Mouse (Mus musculus): ENCODE data around the gene Il1rapl2. TPM values are rescaled to one million over a fixed set of nuclear protein-coding genes. Genes with fewer than 3 reads are reported as not detected.
A peak's percentile ranks its signal among the peaks of the same experiment; 100 is the strongest.
"Not testable (repeated sequence)": the region's sequence is repeated elsewhere in the genome, so short reads cannot be mapped to it uniquely, and the experiment has no call there.

Gene Il1rapl2
- polyA plus RNA-seq, 1 experiment from 2014 or later, result 2.7 TPM

GRCm38 (mm10) chrX:138348736-138349135 lies 778.3 kb downstream of the Il1rapl2 start:
- H3K36me3 ChIP-seq; H3K9ac ChIP-seq; H3K27ac ChIP-seq (replicated peaks); H3K27me3 ChIP-seq; H3K4me1 ChIP-seq (replicated peaks); H3K4me2 ChIP-seq; ATAC-seq (ENCODE audit: low read depth); H3K4me3 ChIP-seq; H3K9me3 ChIP-seq: not testable (repeated sequence)
- 73% methylated on average over 1 of the region's 1 CpGs for WGBS

GRCm38 (mm10) chrX:138433794-138434193 lies 863.4 kb downstream of the Il1rapl2 start:
- WGBS, result 64% methylated on average over 2 of the region's 2 CpGs
- no peaks in the 10 kb centered on the region for H3K36me3 ChIP-seq
- no peak overlapping the region for H3K4me3 ChIP-seq
- no peaks in the 10 kb centered on the region for H3K4me1 ChIP-seq (replicated peaks)
- no peaks in the 10 kb centered on the region for H3K9me3 ChIP-seq
- no peak for ATAC-seq (ENCODE audit: low read depth)
- no peak overlapping the region for H3K27ac ChIP-seq (replicated peaks)
- H3K9ac ChIP-seq, result no peak overlapping the region
- H3K4me2 ChIP-seq, result no peak overlapping the region
- H3K27me3 ChIP-seq, result no peaks in the 10 kb centered on the region

- H3K9ac ChIP-seq, result no peak overlapping the region
- no peak overlapping the region for H3K4me3 ChIP-seq
- WGBS, result 84% methylated on average over 3 of the region's 3 CpGs
- no peaks in the 10 kb centered on the region for H3K27me3 ChIP-seq
- no peak overlapping the region for H3K4me2 ChIP-seq
- no peak overlapping the region for H3K27ac ChIP-seq (replicated peaks)
- H3K36me3 ChIP-seq, result no peaks in the 10 kb centered on the region
- no peaks in the 10 kb centered on the region for H3K9me3 ChIP-seq
- ATAC-seq (ENCODE audit: low read depth), result no peak
- no peaks in the 10 kb centered on the region for H3K4me1 ChIP-seq (replicated peaks)
Measured at GRCm38 (mm10) chrX:138437939-138438338, 867.5 kb downstream of the Il1rapl2 start.

- no peak overlapping the region for H3K9ac ChIP-seq
- no peak overlapping the region for H3K27ac ChIP-seq (replicated peaks)
- no peaks in the 10 kb centered on the region for H3K9me3 ChIP-seq
- H3K27me3 ChIP-seq, result no peaks in the 10 kb centered on the region
- H3K4me1 ChIP-seq (replicated peaks), result no peaks in the 10 kb centered on the region
- no peak overlapping the region for H3K4me3 ChIP-seq
- WGBS, result 68% methylated on average over 2 of the region's 2 CpGs
- H3K36me3 ChIP-seq, result no peaks in the 10 kb centered on the region
- no peak overlapping the region for H3K4me2 ChIP-seq
- ATAC-seq (ENCODE audit: low read depth), result no peak
Measured at GRCm38 (mm10) chrX:138449856-138450255, 879.4 kb downstream of the Il1rapl2 start.

GRCm38 (mm10) chrX:138478488-138478887 lies 908.1 kb downstream of the Il1rapl2 start:
- H3K27ac ChIP-seq (replicated peaks), result no peak overlapping the region
- H3K4me2 ChIP-seq, result no peak overlapping the region
- 87% methylated on average over 3 of the region's 3 CpGs for WGBS
- no peaks in the 10 kb centered on the region for H3K27me3 ChIP-seq
- H3K9me3 ChIP-seq, result no peaks in the 10 kb centered on the region
- no peak for ATAC-seq (ENCODE audit: low read depth)
- no peak overlapping the region for H3K4me3 ChIP-seq
- no peaks in the 10 kb centered on the region for H3K4me1 ChIP-seq (replicated peaks)
- H3K9ac ChIP-seq, result no peak overlapping the region
- no peaks in the 10 kb centered on the region for H3K36me3 ChIP-seq

- 71% methylated on average over 1 of the region's 1 CpGs for WGBS
- Histone ChIP-seq H3K9ac (no peak overlapping the region), H3K4me3 (no peak overlapping the region), H3K4me2 (no peak overlapping the region), H3K9me3 (no peaks in the 10 kb centered on the region), H3K36me3 (no peaks in the 10 kb centered on the region), H3K4me1 (replicated peaks) (no peaks in the 10 kb centered on the region), H3K27me3 (no peaks in the 10 kb centered on the region), H3K27ac (replicated peaks) (no peak overlapping the region)
- ATAC-seq (ENCODE audit: low read depth), result peak; percentile 63
Measured at GRCm38 (mm10) chrX:138500510-138500909, 930.1 kb downstream of the Il1rapl2 start.

- peaks cover 3% of the 10 kb centered on the region; the same call in 1 of the 2 replicates for H3K27me3 ChIP-seq
- ATAC-seq (ENCODE audit: low read depth), result peak; percentile 77
- no peak overlapping the region for H3K4me3 ChIP-seq
- H3K9ac ChIP-seq, result no peak overlapping the region
- H3K4me1 ChIP-seq (replicated peaks), result no peaks in the 10 kb centered on the region
- WGBS, result 27% methylated on average over 3 of the region's 3 CpGs
- no peaks in the 10 kb centered on the region for H3K9me3 ChIP-seq
- no peaks in the 10 kb centered on the region for H3K36me3 ChIP-seq
- H3K27ac ChIP-seq (replicated peaks), result no peak overlapping the region
- no peak overlapping the region for H3K4me2 ChIP-seq
Measured at GRCm38 (mm10) chrX:138505049-138505448, 934.6 kb downstream of the Il1rapl2 start.

GRCm38 (mm10) chrX:138620106-138620505 lies 1049.7 kb downstream of the Il1rapl2 start:
- Histone ChIP-seq H3K27me3 (no peaks in the 10 kb centered on the region), H3K4me2 (no peak overlapping the region), H3K4me3 (no peak overlapping the region), H3K9ac (no peak overlapping the region), H3K36me3 (no peaks in the 10 kb centered on the region), H3K4me1 (replicated peaks) (no peaks in the 10 kb centered on the region), H3K27ac (replicated peaks) (no peak overlapping the region), H3K9me3 (no peaks in the 10 kb centered on the region)
- ATAC-seq (ENCODE audit: low read depth), result no peak
- WGBS, result 80% methylated on average over 3 of the region's 3 CpGs

GRCm38 (mm10) chrX:138625311-138625710 lies 1054.9 kb downstream of the Il1rapl2 start:
- no peak overlapping the region for H3K27ac ChIP-seq (replicated peaks)
- H3K36me3 ChIP-seq, result no peaks in the 10 kb centered on the region
- H3K9ac ChIP-seq, result no peak overlapping the region
- H3K4me1 ChIP-seq (replicated peaks), result no peaks in the 10 kb centered on the region
- no peak overlapping the region for H3K4me2 ChIP-seq
- H3K27me3 ChIP-seq, result no peaks in the 10 kb centered on the region
- ATAC-seq (ENCODE audit: low read depth), result no peak
- no peaks in the 10 kb centered on the region for H3K9me3 ChIP-seq
- H3K4me3 ChIP-seq, result no peak overlapping the region

GRCm38 (mm10) chrX:138722372-138722771 lies 1152.0 kb downstream of the Il1rapl2 start:
- no peak for ATAC-seq (ENCODE audit: low read depth)
- WGBS, result 45% methylated on average over 1 of the region's 1 CpGs

GRCm38 (mm10) chrX:138800958-138801357 lies 1230.5 kb downstream of the Il1rapl2 start:
- WGBS, result 41% methylated on average over 3 of the region's 3 CpGs
- Histone ChIP-seq H3K36me3 (no peaks in the 10 kb centered on the region), H3K9me3 (no peaks in the 10 kb centered on the region), H3K4me2 (no peak overlapping the region), H3K9ac (no peak overlapping the region), H3K27me3 (0 out of 2 replicates have a peak, but pooled peaks cover 3% of the 10 kb centered on the region), H3K4me3 (no peak overlapping the region), H3K4me1 (replicated peaks) (no peaks in the 10 kb centered on the region), H3K27ac (replicated peaks) (no peak overlapping the region)
- ATAC-seq (ENCODE audit: low read depth), result no peak

More at GRCm38 (mm10) chrX:138722372-138722771, 1152.0 kb downstream of the Il1rapl2 start:
- Histone ChIP-seq H3K9me3 (no peaks in the 10 kb centered on the region), H3K4me1 (replicated peaks) (no peaks in the 10 kb centered on the region), H3K4me3 (no peak overlapping the region), H3K27me3 (peaks cover 4% of the 10 kb centered on the region; the same call in 1 of the 2 replicates), H3K36me3 (no peaks in the 10 kb centered on the region), H3K9ac (no peak overlapping the region), H3K27ac (replicated peaks) (no peak overlapping the region), H3K4me2 (no peak overlapping the region)

- Histone ChIP-seq H3K27me3 (0 out of 2 replicates have a peak, but pooled peaks cover 9% of the 10 kb centered on the region), H3K4me2 (no peak overlapping the region), H3K4me1 (replicated peaks) (no peaks in the 10 kb centered on the region), H3K36me3 (no peaks in the 10 kb centered on the region), H3K9ac (no peak overlapping the region), H3K9me3 (no peaks in the 10 kb centered on the region), H3K27ac (replicated peaks) (no peak overlapping the region), H3K4me3 (no peak overlapping the region)
- ATAC-seq (ENCODE audit: low read depth), result no peak
Measured at GRCm38 (mm10) chrX:138831876-138832275, 1261.5 kb downstream of the Il1rapl2 start.

GRCm38 (mm10) chrX:138833894-138834293 lies 1263.5 kb downstream of the Il1rapl2 start:
- Histone ChIP-seq H3K27me3 (0 out of 2 replicates have a peak, but pooled peaks cover 9% of the 10 kb centered on the region), H3K9me3 (no peaks in the 10 kb centered on the region), H3K4me3 (no peak overlapping the region), H3K4me1 (replicated peaks) (no peaks in the 10 kb centered on the region), H3K4me2 (no peak overlapping the region), H3K27ac (replicated peaks) (no peak overlapping the region), H3K9ac (no peak overlapping the region), H3K36me3 (no peaks in the 10 kb centered on the region)
- ATAC-seq (ENCODE audit: low read depth), result no peak
- WGBS, result 71% methylated on average over 2 of the region's 2 CpGs
